Mouse (Mus musculus): Measurements from ENCODE around the gene Rgl2.

- TF ChIP-seq POLR2A (IDR thresholded peaks at IDR 0.05; ENCODE audit: insufficient read depth, low read length) (peak; percentile 35), EP300 (IDR thresholded peaks at IDR 0.05; ENCODE audit: insufficient read depth, low read depth, low read length) (peak; percentile 55; the same call in 1 of the 2 replicates), CTCF (IDR thresholded peaks at IDR 0.05; ENCODE audit: low read depth, low read length) (no peak)
Measured at GRCm38 (mm10) chr17:33929371-33930279, at the start of gene Rgl2.

Measured in ES-Bruce4 (cell line).